Mouse (Mus musculus) liver, embryonic 12.5 days (tissue): Measurements from ENCODE around the gene 9630041A04Rik. TPM values are rescaled to one million over a fixed set of nuclear protein-coding genes. Genes with fewer than 3 reads are reported as not detected.

Experiments
- ATAC-seq: fragments of 200-750 bp; cut with Nextera tagmentation; 2 replicates; pipeline ENCODE4 v1.8.0; 2017; ENCODE audit warnings: moderate number of reproducible peaks, mild to moderate bottlenecking, moderate library complexity
- H3K27ac ChIP-seq: fragments of 300-500 bp; sonication (generic); 2 replicates; pipeline ENCODE4 v1.5.1; 2016; ENCODE audit warnings: mild to moderate bottlenecking
- H3K27me3 ChIP-seq: fragments of 300-500 bp; sonication (generic); replicated peaks from 2 replicates; pipeline ENCODE4 v1.6.1; 2016; ENCODE audit warnings: mild to moderate bottlenecking, moderate library complexity
- H3K36me3 ChIP-seq: fragments of 300-500 bp; sonication (generic); 2 replicates; pipeline ENCODE4 v1.6.1; 2016; ENCODE audit warnings: mild to moderate bottlenecking, moderate library complexity
- H3K4me1 ChIP-seq: fragments of 300-500 bp; sonication (generic); 2 replicates; pipeline ENCODE4 v1.6.1; 2016
- H3K4me2 ChIP-seq: fragments of 300-500 bp; sonication (generic); 2 replicates; pipeline ENCODE4 v1.6.1; 2016; ENCODE audit warnings: mild to moderate bottlenecking, moderate library complexity
- H3K4me3 ChIP-seq: fragments of 300-500 bp; sonication (generic); 2 replicates; pipeline ENCODE4 v1.5.1; 2016; ENCODE audit warnings: mild to moderate bottlenecking, moderate library complexity
- H3K9ac ChIP-seq: fragments of 300-500 bp; sonication (generic); 2 replicates; pipeline ENCODE4 v1.6.1; 2016; ENCODE audit warnings: mild to moderate bottlenecking, moderate library complexity
- H3K9me3 ChIP-seq: fragments of 300-500 bp; sonication (generic); replicated peaks from 2 replicates; pipeline ENCODE4 v1.6.1; 2016; ENCODE audit warnings: mild to moderate bottlenecking, moderate library complexity
- WGBS: fragments of 180-500 bp; shearing (Covaris S2); methylation state at CpG from one replicate; pipeline ENCODE4 v1.1.7; 2016; ENCODE audit not compliant: insufficient replicate concordance; 5-methylcytosine and 5-hydroxymethylcytosine counted together
- polyA plus RNA-seq: library from polyadenylated mRNA; unstranded; fragments of >200 nt; fragmentation: Nextera tagmentation; extraction: Ambion mirVana; gene quantifications from 2 replicates; pipeline ENCODE4 v1.2.1, GENCODE M21; 2016

The 9630041A04Rik gene
- polyA plus RNA-seq, 1 experiment from 2014 or later = not detected

DNA sequence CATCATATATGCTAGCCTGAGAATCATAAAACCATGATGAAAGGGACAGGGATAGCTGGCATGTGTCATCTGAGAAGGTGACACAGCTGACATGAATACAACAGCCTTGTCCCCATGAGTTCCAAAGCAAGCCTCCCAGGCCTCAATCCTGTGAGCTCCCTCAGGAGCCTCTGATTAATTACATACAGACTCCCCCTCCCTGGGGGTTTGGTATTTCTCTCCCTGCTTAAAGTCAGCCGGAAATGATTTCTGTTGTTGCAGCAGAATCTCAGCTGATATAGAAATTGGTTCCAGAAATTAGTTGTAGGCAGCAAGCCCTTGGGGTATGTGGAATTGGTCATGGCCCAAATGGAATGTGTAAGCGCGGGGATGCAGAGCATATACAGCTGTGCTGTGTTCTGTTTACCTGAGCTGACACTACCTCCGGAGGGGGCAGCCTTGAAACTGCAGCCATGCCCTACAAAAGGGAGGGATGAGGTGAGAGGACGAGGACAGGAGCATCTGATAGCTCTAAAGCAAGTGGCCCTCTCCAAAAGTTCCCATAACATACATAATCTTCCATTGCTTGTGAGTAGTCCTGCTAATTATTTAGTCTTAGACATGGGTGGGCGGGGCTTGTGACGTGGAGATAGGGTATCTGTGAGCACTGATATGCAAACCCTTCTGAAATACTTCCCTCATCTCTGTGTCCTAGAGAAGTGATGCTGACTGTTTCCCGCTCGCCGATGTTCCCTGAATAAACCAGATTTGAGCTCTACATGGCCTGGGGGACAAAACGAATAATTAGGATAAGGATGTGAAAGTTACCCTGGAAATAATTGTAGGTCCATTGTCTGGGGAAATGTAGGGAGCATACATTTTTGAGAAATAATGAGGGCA lies 15.7 kb downstream of the 9630041A04Rik start:
- Histone ChIP-seq H3K36me3 (no peaks in the 10 kb centered on the region), H3K9ac (no peak overlapping the region)
- no peak for ATAC-seq

DNA sequence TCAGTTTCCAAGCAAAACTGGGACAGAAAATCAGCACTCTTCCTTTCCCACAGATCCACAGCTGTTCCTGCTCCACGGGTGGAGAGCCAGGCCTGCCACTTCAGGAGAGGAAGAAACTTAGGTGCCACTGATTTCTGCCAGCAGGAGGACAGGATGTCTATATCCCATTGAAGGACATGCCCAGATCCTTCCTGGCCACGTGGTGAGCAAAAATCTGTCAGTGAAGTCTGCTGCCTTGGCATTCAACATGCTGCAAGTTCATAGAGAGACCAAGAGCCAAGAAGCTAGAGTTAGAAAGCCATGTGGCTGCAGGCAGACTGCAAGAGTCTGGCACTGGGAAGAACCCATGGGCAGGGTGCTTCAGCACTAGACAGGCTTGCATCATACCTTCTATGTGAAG lies 21.7 kb downstream of the 9630041A04Rik start:
- no peaks in the 10 kb centered on the region for H3K9me3 ChIP-seq
- H3K27me3 ChIP-seq = no peaks in the 10 kb centered on the region
- no peak for ATAC-seq
- WGBS = 33% methylated on average over 2 of the region's 2 CpGs
- no peaks in the 10 kb centered on the region for H3K4me1 ChIP-seq
- H3K27ac ChIP-seq = no peak overlapping the region
- no peaks in the 10 kb centered on the region for H3K36me3 ChIP-seq
- no peak overlapping the region for H3K4me2 ChIP-seq
- no peak overlapping the region for H3K4me3 ChIP-seq
- no peak overlapping the region for H3K9ac ChIP-seq

More for the DNA sequence above, 15.7 kb downstream of the 9630041A04Rik start:
- H3K4me2 ChIP-seq = no peak overlapping the region
- no peak overlapping the region for H3K4me3 ChIP-seq
- no peaks in the 10 kb centered on the region for H3K27me3 ChIP-seq
- no peaks in the 10 kb centered on the region for H3K9me3 ChIP-seq
- no peak overlapping the region for H3K27ac ChIP-seq
- no peaks in the 10 kb centered on the region for H3K4me1 ChIP-seq
- 58% methylated on average over 11 of the region's 11 CpGs for WGBS

DNA sequence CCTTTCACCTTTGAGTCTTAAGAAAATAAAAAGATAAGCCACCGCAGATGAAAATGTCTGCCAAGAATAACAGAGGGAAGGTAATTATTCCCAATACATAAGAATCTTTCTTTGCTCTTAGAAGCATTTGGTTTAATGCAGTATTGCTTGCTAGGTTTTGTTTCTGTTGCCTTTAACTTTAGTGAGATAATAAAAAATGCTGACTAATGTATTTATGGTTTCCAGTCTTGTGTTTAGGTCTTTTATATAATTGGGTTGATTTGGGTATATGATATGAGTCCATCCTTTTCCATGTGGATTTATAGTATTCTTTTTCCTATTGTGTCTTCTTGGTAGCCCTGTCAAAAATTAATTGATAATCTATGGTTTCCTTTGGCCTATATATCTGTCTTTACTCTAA lies 36.2 kb downstream of the 9630041A04Rik start:
- H3K4me2 ChIP-seq = no peak overlapping the region
- H3K27ac ChIP-seq = no peak overlapping the region
- no peak overlapping the region for H3K4me3 ChIP-seq
- H3K36me3 ChIP-seq = no peaks in the 10 kb centered on the region
- no peaks in the 10 kb centered on the region for H3K27me3 ChIP-seq
- 71% methylated on average over 1 of the region's 1 CpGs for WGBS
- H3K9me3 ChIP-seq = no peaks in the 10 kb centered on the region
- no peak for ATAC-seq
- no peaks in the 10 kb centered on the region for H3K4me1 ChIP-seq
- H3K9ac ChIP-seq = no peak overlapping the region

DNA sequence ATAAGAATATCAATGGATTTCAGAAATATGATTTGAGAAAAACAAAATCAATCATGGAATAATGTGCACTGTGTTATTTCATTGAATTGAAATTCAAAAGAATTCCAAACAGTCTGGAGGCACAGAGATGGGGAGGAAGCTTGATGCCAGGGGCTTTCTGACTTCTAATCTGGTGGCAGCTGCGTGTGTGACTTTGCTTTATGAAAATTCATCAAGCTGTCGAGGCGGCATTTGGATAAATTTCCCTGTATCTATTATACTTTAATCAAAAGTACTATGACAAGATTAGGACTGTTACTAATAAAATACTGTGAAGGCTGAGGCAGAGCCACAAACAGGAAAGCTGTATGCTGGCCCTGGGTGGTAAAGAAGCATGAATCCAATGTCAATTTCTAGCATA lies 41.8 kb downstream of the 9630041A04Rik start:
- Histone ChIP-seq H3K27me3 (no peaks in the 10 kb centered on the region), H3K36me3 (no peaks in the 10 kb centered on the region)
- ATAC-seq = no peak

DNA sequence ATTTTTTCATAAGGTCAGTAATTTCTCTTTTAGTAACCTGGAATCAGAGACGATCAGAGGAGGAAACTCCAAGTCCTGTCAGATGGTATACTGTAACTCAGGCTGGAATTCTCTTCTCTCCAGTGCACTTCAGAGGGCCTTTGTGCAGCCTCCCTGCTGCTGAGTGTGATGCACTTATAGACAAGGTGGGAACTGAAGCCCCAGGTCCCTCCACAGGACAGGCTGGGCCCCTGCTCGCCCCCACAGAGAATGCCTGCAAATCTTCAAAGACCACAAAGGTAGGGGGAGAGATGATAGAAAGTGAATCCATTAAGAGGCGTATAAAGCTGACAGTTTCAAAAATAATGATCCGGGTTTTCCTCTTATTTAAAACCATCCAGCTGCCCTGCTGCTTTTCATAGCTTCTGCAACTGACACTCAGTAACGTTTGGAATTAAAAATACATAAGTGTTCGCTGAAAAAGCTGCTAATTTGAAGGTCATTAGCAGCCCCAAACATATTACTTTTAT lies 46.2 kb downstream of the 9630041A04Rik start:
- Histone ChIP-seq H3K4me1 (no peaks in the 10 kb centered on the region), H3K36me3 (no peaks in the 10 kb centered on the region), H3K27me3 (no peaks in the 10 kb centered on the region), H3K4me2 (no peak overlapping the region), H3K4me3 (no peak overlapping the region), H3K9me3 (no peaks in the 10 kb centered on the region), H3K9ac (no peak overlapping the region), H3K27ac (no peak overlapping the region)
- WGBS = 42% methylated on average over 6 of the region's 6 CpGs
- ATAC-seq = no peak

More for the DNA sequence above, 41.8 kb downstream of the 9630041A04Rik start:
- Histone ChIP-seq H3K9me3 (no peaks in the 10 kb centered on the region), H3K4me2 (no peak overlapping the region), H3K27ac (no peak overlapping the region), H3K9ac (no peak overlapping the region), H3K4me1 (no peaks in the 10 kb centered on the region), H3K4me3 (no peak overlapping the region)
- WGBS = 68% methylated on average over 3 of the region's 3 CpGs

DNA sequence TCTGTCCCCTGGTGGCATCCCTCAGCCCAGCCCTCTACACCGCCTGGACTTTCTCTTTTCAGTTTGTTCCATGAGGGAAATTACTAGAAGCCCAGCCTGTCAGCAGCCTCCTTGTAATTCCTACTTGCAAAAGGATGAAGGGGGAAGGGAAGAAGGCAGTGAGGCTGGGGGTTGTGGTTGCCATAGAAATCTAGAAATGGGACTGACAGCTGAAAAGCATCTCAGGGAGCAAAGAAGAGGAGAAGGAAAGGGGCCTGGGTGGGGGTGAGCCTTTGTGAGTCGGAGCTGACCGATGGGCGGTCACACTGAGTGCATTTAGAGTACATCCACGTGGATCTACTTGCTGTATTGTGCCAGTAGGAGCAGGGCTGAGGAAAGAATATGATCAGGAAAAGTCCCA lies 47.2 kb downstream of the 9630041A04Rik start:
- no peak for ATAC-seq
- Histone ChIP-seq H3K36me3 (no peaks in the 10 kb centered on the region), H3K27ac (no peak overlapping the region), H3K4me3 (no peak overlapping the region), H3K27me3 (no peaks in the 10 kb centered on the region), H3K9ac (no peak overlapping the region), H3K9me3 (no peaks in the 10 kb centered on the region), H3K4me1 (no peaks in the 10 kb centered on the region), H3K4me2 (no peak overlapping the region)
- 66% methylated on average over 5 of the region's 5 CpGs for WGBS

DNA sequence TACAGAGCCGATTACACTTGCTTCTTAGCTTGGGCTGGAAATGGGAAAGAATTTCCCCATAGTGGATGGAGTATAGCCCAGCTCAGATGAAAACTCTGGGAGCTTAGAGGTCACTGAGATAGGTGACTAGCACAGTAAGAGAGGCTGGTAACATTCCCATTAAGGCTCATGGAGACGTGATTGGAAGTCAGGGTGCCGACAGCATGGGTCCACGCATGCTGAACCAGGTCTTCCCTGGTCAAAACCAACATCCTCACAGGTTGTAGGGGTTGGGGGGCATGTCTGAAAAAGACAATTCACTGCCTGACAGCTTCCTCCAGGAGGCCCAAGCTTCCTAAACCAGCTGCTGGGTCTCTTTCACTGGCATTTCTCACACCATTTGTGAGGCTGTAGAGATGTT lies 47.9 kb downstream of the 9630041A04Rik start:
- no peaks in the 10 kb centered on the region for H3K9me3 ChIP-seq
- H3K9ac ChIP-seq = no peak overlapping the region
- no peak overlapping the region for H3K4me2 ChIP-seq
- H3K27me3 ChIP-seq = no peaks in the 10 kb centered on the region
- no peaks in the 10 kb centered on the region for H3K4me1 ChIP-seq
- no peak overlapping the region for H3K4me3 ChIP-seq
- no peak for ATAC-seq
- WGBS = 66% methylated on average over 4 of the region's 4 CpGs
- no peak overlapping the region for H3K27ac ChIP-seq
- no peaks in the 10 kb centered on the region for H3K36me3 ChIP-seq

DNA sequence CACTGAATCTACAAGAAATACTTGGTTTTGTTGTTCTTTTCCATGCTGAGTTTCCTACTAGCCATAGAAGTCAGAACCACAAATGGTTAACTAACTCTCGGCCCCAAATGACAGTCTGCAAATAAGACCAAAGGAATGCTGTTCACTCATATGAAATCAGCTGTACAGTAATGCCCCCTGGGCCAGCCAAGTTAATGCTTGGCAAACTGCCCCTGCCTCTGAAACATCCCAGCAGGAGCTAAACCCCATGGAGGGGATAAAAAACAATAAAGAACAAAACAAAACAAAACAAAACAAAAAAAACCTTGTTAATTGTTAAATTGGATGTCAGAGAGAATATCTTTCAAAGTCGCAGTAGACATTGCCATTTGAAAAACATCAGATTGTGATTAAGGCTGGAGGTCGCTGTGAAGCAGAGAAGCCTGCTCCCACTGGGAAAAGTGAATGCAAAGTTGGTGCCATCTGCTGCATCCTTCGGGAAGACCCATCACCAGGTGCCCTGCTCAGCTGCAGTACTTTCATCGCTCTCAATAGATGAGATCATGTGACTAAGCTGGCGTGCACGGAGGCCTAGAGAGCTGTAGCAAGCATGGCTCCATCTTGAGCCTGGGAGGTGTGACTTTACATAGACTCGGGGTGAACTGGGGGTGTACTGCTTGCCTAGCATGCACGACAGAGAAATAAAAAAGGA lies 49.7 kb downstream of the 9630041A04Rik start:
- Histone ChIP-seq H3K4me1 (no peaks in the 10 kb centered on the region), H3K27ac (no peak overlapping the region), H3K36me3 (no peaks in the 10 kb centered on the region), H3K27me3 (no peaks in the 10 kb centered on the region), H3K4me3 (no peak overlapping the region), H3K9ac (no peak overlapping the region), H3K9me3 (no peaks in the 10 kb centered on the region), H3K4me2 (no peak overlapping the region)
- WGBS = 60% methylated on average over 9 of the region's 9 CpGs
- ATAC-seq = no peak

DNA sequence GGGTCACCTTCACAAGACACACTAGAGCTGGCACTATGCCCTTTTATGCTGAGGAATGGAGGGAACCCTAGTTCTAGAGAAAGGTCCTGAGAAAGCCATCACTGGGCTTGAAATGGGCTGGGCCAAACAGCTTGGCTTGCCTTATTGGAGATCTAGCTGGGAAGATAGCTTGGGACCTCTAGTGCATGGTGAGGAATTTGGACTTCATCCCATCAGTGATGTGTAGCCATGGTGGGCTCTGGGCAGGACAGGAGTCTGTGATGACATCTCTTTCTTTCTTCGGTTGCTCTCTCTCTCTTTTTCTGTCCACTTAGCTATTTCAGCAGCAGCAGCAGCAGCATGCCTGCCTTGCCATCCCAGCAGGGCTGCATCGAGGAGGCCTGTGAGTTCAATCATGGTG lies 53.4 kb downstream of the 9630041A04Rik start:
- Histone ChIP-seq H3K27ac (no peak overlapping the region), H3K9ac (no peak overlapping the region), H3K9me3 (no peaks in the 10 kb centered on the region), H3K27me3 (no peaks in the 10 kb centered on the region), H3K36me3 (no peaks in the 10 kb centered on the region), H3K4me3 (no peak overlapping the region), H3K4me1 (no peaks in the 10 kb centered on the region), H3K4me2 (no peak overlapping the region)
- no peak for ATAC-seq
- WGBS = 42% methylated on average over 2 of the region's 2 CpGs

DNA sequence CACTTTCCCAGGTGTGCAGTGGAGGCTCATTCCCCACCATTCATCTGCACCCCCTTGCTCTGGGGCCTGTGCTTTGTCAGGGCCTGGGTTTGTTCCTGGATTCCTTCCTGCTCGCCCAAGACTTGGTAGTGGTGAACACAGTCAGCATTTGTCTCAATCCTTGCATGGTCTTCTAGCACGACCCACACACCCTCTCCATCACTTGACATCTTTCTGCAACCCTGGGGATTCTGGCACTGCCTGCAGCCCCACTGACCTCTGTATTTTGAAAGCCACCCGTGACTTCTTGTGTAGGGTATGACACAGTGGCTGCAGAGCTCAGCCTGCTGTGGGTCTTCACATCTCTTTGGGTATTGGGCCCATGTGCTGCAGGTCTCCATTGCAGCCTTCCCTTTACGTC lies 57.1 kb downstream of the 9630041A04Rik start:
- H3K4me3 ChIP-seq = no peak overlapping the region
- ATAC-seq = no peak
- no peaks in the 10 kb centered on the region for H3K36me3 ChIP-seq
- no peaks in the 10 kb centered on the region for H3K27me3 ChIP-seq
- H3K9ac ChIP-seq = no peak overlapping the region
- H3K9me3 ChIP-seq = no peaks in the 10 kb centered on the region
- no peak overlapping the region for H3K4me2 ChIP-seq
- no peaks in the 10 kb centered on the region for H3K4me1 ChIP-seq
- 62% methylated on average over 4 of the region's 4 CpGs for WGBS
- H3K27ac ChIP-seq = no peak overlapping the region

DNA sequence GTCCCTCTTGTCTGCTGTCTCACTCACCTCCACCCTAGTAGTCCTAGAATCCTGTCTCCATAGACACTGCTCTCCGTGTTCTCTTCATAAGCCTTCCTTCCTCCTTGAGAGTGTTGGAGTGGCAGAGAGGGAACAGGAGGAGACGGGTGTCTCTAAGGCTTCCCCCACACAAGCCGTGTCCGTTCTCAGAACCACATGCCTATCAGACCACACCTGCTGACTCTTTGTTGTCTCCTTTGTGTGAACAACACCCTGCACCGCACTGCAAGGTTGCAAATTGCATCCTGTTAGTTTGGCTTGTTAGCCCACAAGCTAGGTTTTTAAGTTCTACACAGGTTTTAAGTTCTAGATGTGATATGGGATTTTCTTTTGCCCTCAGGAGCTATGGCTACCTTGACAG lies 57.7 kb downstream of the 9630041A04Rik start:
- no peak for ATAC-seq
- H3K27ac ChIP-seq = no peak overlapping the region
- H3K9me3 ChIP-seq = no peaks in the 10 kb centered on the region
- no peaks in the 10 kb centered on the region for H3K27me3 ChIP-seq
- H3K4me3 ChIP-seq = no peak overlapping the region
- no peak overlapping the region for H3K4me2 ChIP-seq
- no peaks in the 10 kb centered on the region for H3K36me3 ChIP-seq
- H3K9ac ChIP-seq = no peak overlapping the region
- WGBS = 67% methylated on average over 5 of the region's 5 CpGs
- no peaks in the 10 kb centered on the region for H3K4me1 ChIP-seq

DNA sequence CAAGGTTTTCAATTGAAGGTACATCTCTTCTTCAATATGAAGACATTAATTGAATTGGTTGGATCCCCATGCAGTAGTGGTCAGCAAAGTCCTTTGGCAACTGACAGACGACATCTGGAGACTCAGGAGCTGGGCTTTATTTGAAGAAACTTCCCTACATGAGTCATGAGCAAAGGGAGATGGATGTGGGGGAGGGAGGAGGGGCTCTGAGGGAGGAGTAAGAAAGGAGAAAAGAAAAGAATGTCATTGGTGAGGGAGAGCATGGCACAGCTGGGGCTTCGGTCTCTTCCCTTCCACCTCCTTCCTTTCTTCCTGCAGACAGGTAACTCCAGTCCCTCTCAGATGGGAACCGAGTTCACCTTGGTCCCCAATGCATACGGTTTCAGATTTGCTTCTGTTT lies 61.2 kb downstream of the 9630041A04Rik start:
- no peaks in the 10 kb centered on the region for H3K9me3 ChIP-seq
- no peak overlapping the region for H3K4me2 ChIP-seq
- H3K9ac ChIP-seq = no peak overlapping the region
- no peaks in the 10 kb centered on the region for H3K4me1 ChIP-seq
- 59% methylated on average over 4 of the region's 4 CpGs for WGBS
- H3K36me3 ChIP-seq = no peaks in the 10 kb centered on the region
- no peak overlapping the region for H3K27ac ChIP-seq
- no peak for ATAC-seq
- no peak overlapping the region for H3K4me3 ChIP-seq
- H3K27me3 ChIP-seq = no peaks in the 10 kb centered on the region
